Mouse (Mus musculus) liver, adult 2 months (tissue): ENCODE measurements at regions not wholly inside any gene's neighbourhood (a gene's known extent, or its start where the extent isn't known, plus 50 kb on each side); places are given as distances from the start of the nearest gene placed in this dataset.

ENCODE experiments used
- DNase-seq: peaks from one replicate; pipeline ENCODE4 v3.0.0-alpha.2; 2011; ENCODE audit warnings: low read depth, low spot score; ENCODE audit errors: extremely low read depth
- H3K27ac ChIP-seq: fragments of 200-500 bp; replicated peaks from 2 replicates; pipeline ENCODE4 v1.5.1; 2012; ENCODE audit warnings: low read depth, mild to moderate bottlenecking, control low read depth, inconsistent platforms, low read length; ENCODE audit not compliant: insufficient read depth
- H3K27me3 ChIP-seq: fragments of 200-500 bp; 2 replicates; pipeline ENCODE4 v1.6.1; 2012; ENCODE audit warnings: mild to moderate bottlenecking, moderate library complexity, low read length, inconsistent platforms; ENCODE audit not compliant: control insufficient read depth, insufficient read depth
- H3K36me3 ChIP-seq: fragments of 200-500 bp; 2 replicates; pipeline ENCODE4 v1.6.1; 2012; ENCODE audit warnings: low read length, inconsistent platforms; ENCODE audit not compliant: control insufficient read depth, insufficient read depth
- H3K4me1 ChIP-seq: fragments of 200-500 bp; 2 replicates; pipeline ENCODE4 v1.6.1; 2011; ENCODE audit warnings: low read length; ENCODE audit not compliant: control insufficient read depth, insufficient read depth
- H3K4me3 ChIP-seq: fragments of 200-500 bp; 2 replicates; pipeline ENCODE4 v1.5.1; 2011; ENCODE audit warnings: low read depth, mild to moderate bottlenecking, control low read depth, low read length, moderate library complexity; ENCODE audit not compliant: insufficient read depth
- H3K79me2 ChIP-seq: fragments of 200-500 bp; 2 replicates; pipeline ENCODE4 v1.6.1; 2012; ENCODE audit warnings: inconsistent platforms, mild to moderate bottlenecking, low read length, moderate library complexity; ENCODE audit not compliant: control insufficient read depth, insufficient read depth
- H3K9ac ChIP-seq: fragments of 200-500 bp; 2 replicates; pipeline ENCODE4 v1.6.1; 2012; ENCODE audit warnings: low read depth, mild to moderate bottlenecking, control low read depth, inconsistent platforms, low read length
- CTCF ChIP-seq: fragments of 200-500 bp; IDR thresholded peaks from 2 replicates; pipeline ENCODE4 v1.5.1; 2011; ENCODE audit warnings: low read depth, low read length, control low read depth
- POLR2A ChIP-seq: fragments of 200-500 bp; IDR thresholded peaks from 2 replicates; pipeline ENCODE4 v1.6.1; 2011; ENCODE audit warnings: low read length, control low read depth; ENCODE audit not compliant: insufficient read depth; ENCODE audit errors: extremely low read depth
- WGBS: fragments of 180-500 bp; shearing (Covaris S2); methylation state at CpG from one replicate; pipeline ENCODE4 v1.1.7; 2018; 5-methylcytosine and 5-hydroxymethylcytosine counted together

DNA sequence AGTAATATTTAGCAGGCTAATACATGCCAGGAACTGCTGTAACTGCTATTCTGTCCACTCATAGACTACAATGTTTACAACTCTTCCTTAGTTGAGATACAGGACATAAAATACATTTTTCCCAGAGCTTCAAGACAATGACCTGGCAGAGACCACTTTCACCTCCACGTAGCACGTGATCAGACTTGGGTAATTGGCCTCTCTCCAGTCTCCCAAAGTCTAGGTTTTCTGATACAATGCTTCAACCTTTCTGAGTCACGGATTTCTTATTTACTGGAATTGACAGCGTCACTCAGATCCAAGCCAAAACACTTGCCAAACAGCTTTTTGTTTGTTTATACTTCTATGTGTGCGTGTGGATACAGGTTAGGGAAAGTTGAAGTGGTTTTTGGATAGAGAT lies 183.2 kb downstream of the Csl start:
- Histone ChIP-seq H3K4me3 (no peak overlapping the region), H3K27ac (no peak overlapping the region), H3K9ac (no peak overlapping the region), H3K79me2 (no peaks in the 10 kb centered on the region), H3K36me3 (no peaks in the 10 kb centered on the region), H3K27me3 (no peaks in the 10 kb centered on the region), H3K4me1 (no peaks in the 10 kb centered on the region; the same call in 1 of the 2 replicates)
- no peak for TF ChIP-seq CTCF
- TF ChIP-seq POLR2A = no peak
- DNase-seq = peak; percentile 81
- 12% methylated on average over 5 of the region's 5 CpGs for WGBS

DNA sequence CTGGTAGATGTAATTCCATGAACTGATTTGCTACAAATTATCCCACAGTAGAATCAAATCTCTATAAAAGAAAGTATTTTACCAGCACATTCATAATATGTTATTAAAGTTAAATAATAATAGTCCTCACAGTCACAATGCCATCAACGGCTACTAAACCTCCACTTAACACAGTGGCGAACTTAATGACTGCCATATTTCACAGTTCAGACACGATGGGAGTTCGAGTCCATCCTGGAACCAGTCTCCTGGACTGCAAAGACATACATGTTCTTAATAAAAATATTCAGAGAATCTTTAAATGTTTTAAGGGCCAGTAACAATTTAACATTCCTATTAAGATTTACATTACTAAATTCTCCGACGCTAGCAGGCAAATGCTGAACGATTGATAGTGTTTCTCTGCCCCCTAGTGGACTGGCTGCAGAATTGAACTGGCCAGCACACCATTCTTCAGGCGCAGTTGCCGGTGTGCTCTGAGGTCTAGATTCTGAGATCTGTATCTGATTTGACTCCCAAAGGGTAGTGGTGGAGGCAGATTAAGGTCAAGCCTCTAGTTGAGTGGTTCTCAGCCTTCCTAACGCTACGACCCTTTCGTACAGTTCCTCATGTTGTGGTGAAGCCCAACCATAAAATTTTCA lies 182.3 kb downstream of the Csl start:
- Histone ChIP-seq H3K9ac (no peak overlapping the region), H3K27ac (no peak overlapping the region), H3K4me1 (no peaks in the 10 kb centered on the region; the same call in 1 of the 2 replicates), H3K36me3 (no peaks in the 10 kb centered on the region), H3K27me3 (no peaks in the 10 kb centered on the region), H3K4me3 (no peak overlapping the region), H3K79me2 (no peaks in the 10 kb centered on the region)
- TF ChIP-seq CTCF = peak; percentile 89
- TF ChIP-seq POLR2A = no peak
- peak; percentile 59 for DNase-seq
- 24% methylated on average over 12 of the region's 12 CpGs for WGBS

DNA sequence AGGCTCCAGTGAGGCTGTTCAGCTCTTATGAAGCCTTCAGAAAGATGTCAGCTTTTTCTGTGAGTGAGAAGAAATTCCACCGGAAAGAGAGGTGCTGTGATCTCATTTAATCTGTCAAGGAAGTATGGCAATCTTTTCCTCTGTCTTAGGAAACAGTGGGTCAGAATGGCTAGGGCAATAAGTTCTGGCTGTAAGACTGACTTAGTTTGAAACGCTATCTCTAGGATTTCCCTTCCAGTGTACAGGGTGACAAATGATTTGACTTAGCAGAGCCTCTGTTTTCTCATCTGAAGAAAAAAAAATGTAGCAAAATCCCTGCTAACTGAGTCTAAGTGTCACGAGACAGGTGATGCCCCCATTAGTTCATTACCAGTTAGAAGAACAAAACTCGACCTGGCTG lies 181.1 kb downstream of the Csl start:
- DNase-seq = no peak
- Histone ChIP-seq H3K79me2 (no peaks in the 10 kb centered on the region), H3K4me3 (no peak overlapping the region), H3K27me3 (no peaks in the 10 kb centered on the region), H3K27ac (no peak overlapping the region), H3K36me3 (no peaks in the 10 kb centered on the region), H3K9ac (no peak overlapping the region), H3K4me1 (no peaks in the 10 kb centered on the region; the same call in 1 of the 2 replicates)
- TF ChIP-seq CTCF = no peak
- no peak for TF ChIP-seq POLR2A
- 61% methylated on average over 4 of the region's 4 CpGs for WGBS

DNA sequence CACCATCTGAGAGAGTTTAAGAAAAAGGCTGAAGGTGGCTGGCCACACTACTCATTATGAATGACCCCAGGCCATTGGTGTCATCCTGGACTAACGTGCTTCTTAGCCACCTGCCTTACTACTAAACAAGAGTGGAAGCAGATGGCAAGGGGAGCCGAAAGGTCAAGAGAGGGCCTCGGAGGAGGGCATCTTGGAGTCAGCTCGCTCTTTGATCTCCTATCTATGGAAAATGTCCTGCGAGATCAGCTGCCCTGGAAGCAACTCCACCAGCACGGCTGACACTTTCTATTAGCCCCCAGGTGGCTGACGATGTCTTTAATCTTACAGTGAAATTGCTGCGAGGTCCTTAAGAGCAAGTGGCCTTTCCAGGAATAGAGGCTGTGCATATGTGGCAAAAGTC lies 179.3 kb downstream of the Csl start:
- TF ChIP-seq POLR2A = no peak
- no peak for TF ChIP-seq CTCF
- H3K4me3 ChIP-seq = no peak overlapping the region
- no peaks in the 10 kb centered on the region for H3K36me3 ChIP-seq
- H3K27ac ChIP-seq = no peak overlapping the region
- WGBS = 84% methylated on average over 8 of the region's 8 CpGs
- no peaks in the 10 kb centered on the region; the same call in 1 of the 2 replicates for H3K4me1 ChIP-seq
- DNase-seq = no peak
- no peaks in the 10 kb centered on the region for H3K79me2 ChIP-seq
- H3K9ac ChIP-seq = no peak overlapping the region
- H3K27me3 ChIP-seq = no peaks in the 10 kb centered on the region

GRCm38 (mm10) chr10:99581074-99581473 lies 178.4 kb downstream of the Csl start:
- 84% methylated on average over 8 of the region's 8 CpGs for WGBS
- H3K27me3 ChIP-seq = no peaks in the 10 kb centered on the region
- no peak overlapping the region for H3K9ac ChIP-seq
- no peaks in the 10 kb centered on the region for H3K79me2 ChIP-seq
- no peak for DNase-seq
- no peak overlapping the region for H3K27ac ChIP-seq
- H3K36me3 ChIP-seq = no peaks in the 10 kb centered on the region
- H3K4me1 ChIP-seq = no peaks in the 10 kb centered on the region; the same call in 1 of the 2 replicates
- TF ChIP-seq POLR2A (no peak), CTCF (no peak)
- H3K4me3 ChIP-seq = no peak overlapping the region

- TF ChIP-seq POLR2A (no peak), CTCF (no peak)
- Histone ChIP-seq H3K27me3 (no peaks in the 10 kb centered on the region), H3K27ac (no peak overlapping the region), H3K9ac (no peak overlapping the region), H3K36me3 (no peaks in the 10 kb centered on the region), H3K4me1 (no peaks in the 10 kb centered on the region), H3K79me2 (no peaks in the 10 kb centered on the region), H3K4me3 (no peak overlapping the region)
- no peak for DNase-seq
- WGBS = 50% methylated on average over 2 of the region's 2 CpGs
Measured at GRCm38 (mm10) chr10:99584855-99585254, 174.6 kb downstream of the Csl start.
